Mouse (Mus musculus): ENCODE measurements around the gene Thsd4. TPM values are rescaled to one million over a fixed set of nuclear protein-coding genes. Genes with fewer than 3 reads are reported as not detected.

Thsd4 gene
- polyA plus RNA-seq, 1 experiment = 1.9 TPM

DNA sequence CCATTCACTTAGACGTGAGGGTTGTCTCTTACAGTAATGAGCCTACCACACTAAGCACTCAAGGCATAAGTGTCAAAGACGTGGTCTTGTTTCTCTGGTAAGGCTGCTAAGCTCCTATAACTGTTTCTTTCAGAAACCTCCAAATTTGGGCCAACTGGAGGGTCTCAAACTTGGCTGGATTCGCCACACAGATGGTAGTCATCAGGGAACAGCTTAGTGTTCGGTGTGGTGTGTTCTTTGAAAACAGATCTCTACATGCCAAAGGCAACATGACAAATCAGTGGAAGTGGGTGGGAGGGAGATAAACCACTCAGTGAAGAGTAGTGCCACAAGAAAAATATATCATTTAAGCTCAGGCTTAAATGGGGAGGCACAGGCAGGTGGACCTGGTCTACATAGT lies 191.9 kb downstream of the Thsd4 start:
- H3K27me3 ChIP-seq (ENCODE audit: control insufficient read depth, insufficient read depth, low read length, poor library complexity, severe bottlenecking) = no peaks in the 10 kb centered on the region
- no peaks in the 10 kb centered on the region for H3K9me3 ChIP-seq (replicated peaks; ENCODE audit: control insufficient read depth, insufficient read depth, low read length, poor library complexity, severe bottlenecking)
- H3K4me3 ChIP-seq (ENCODE audit: low read depth, low read length) = no peak overlapping the region
- no peak overlapping the region for H3K9ac ChIP-seq (ENCODE audit: low read depth, poor library complexity, severe bottlenecking)
- TF ChIP-seq POLR2A (IDR thresholded peaks at IDR 0.05; ENCODE audit: insufficient read depth, low read length) (no peak), EP300 (IDR thresholded peaks at IDR 0.05; ENCODE audit: insufficient read depth, low read depth, low read length) (no peak), CTCF (IDR thresholded peaks at IDR 0.05; ENCODE audit: low read depth, low read length) (no peak)
- H3K4me1 ChIP-seq (ENCODE audit: control insufficient read depth, insufficient read depth, low read length) = no peaks in the 10 kb centered on the region
- no peak overlapping the region for H3K27ac ChIP-seq (ENCODE audit: insufficient read depth, low read length)
- H3K36me3 ChIP-seq (ENCODE audit: control insufficient read depth, insufficient read depth, low read length, poor library complexity, severe bottlenecking) = no peaks in the 10 kb centered on the region

DNA sequence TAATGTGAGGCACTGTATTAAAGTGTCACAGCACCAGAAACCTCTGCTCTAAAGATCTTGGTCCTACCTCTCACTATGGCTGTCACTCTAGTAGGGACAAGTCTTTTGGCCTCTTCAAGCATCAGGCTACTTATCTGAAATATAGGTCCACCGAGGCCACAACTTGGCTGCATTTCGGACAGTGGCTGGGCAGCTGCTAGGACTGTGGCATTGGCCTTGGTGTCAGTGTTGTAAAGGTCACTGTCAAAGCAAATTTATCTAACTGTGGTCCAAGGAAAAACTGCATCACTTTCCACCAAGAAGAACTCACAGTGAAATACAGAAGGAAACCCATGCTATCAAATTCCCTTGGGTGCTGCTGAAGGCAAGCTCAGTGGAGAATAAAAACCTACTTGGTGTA lies 197.1 kb downstream of the Thsd4 start:
- Histone ChIP-seq H3K4me1 (ENCODE audit: control insufficient read depth, insufficient read depth, low read length) (peaks cover 2% of the 10 kb centered on the region), H3K27me3 (ENCODE audit: control insufficient read depth, insufficient read depth, low read length, poor library complexity, severe bottlenecking) (no peaks in the 10 kb centered on the region), H3K9ac (ENCODE audit: low read depth, poor library complexity, severe bottlenecking) (no peak overlapping the region), H3K36me3 (ENCODE audit: control insufficient read depth, insufficient read depth, low read length, poor library complexity, severe bottlenecking) (no peaks in the 10 kb centered on the region), H3K27ac (ENCODE audit: insufficient read depth, low read length) (no peak overlapping the region), H3K9me3 (replicated peaks; ENCODE audit: control insufficient read depth, insufficient read depth, low read length, poor library complexity, severe bottlenecking) (no peaks in the 10 kb centered on the region), H3K4me3 (ENCODE audit: low read depth, low read length) (no peak overlapping the region)
- TF ChIP-seq EP300 (IDR thresholded peaks at IDR 0.05; ENCODE audit: insufficient read depth, low read depth, low read length) (no peak), POLR2A (IDR thresholded peaks at IDR 0.05; ENCODE audit: insufficient read depth, low read length) (no peak), CTCF (IDR thresholded peaks at IDR 0.05; ENCODE audit: low read depth, low read length) (no peak)

DNA sequence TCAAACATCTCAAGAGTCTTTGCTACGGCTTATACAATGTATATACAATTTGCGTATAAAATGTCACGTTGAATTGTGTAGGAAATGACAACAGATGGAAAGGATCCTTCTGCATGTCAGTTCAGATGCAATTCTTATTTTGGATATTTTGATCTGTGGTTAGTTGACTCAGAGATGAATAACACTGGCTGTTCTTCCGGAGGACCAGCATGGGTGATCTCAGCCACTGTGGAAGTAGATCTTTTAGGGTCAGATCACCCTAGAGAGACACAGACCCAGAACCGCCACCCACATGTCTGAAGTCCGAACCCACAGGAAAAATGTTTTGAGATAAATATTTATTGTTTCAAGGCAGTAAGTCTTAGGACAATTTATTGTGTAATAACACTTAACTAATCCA lies 198.4 kb downstream of the Thsd4 start:
- TF ChIP-seq EP300 (IDR thresholded peaks at IDR 0.05; ENCODE audit: insufficient read depth, low read depth, low read length) (no peak), POLR2A (IDR thresholded peaks at IDR 0.05; ENCODE audit: insufficient read depth, low read length) (no peak), CTCF (IDR thresholded peaks at IDR 0.05; ENCODE audit: low read depth, low read length) (no peak)
- no peak overlapping the region for H3K27ac ChIP-seq (ENCODE audit: insufficient read depth, low read length)
- H3K9me3 ChIP-seq (replicated peaks; ENCODE audit: control insufficient read depth, insufficient read depth, low read length, poor library complexity, severe bottlenecking) = no peaks in the 10 kb centered on the region
- H3K27me3 ChIP-seq (ENCODE audit: control insufficient read depth, insufficient read depth, low read length, poor library complexity, severe bottlenecking) = no peaks in the 10 kb centered on the region
- no peaks in the 10 kb centered on the region for H3K36me3 ChIP-seq (ENCODE audit: control insufficient read depth, insufficient read depth, low read length, poor library complexity, severe bottlenecking)
- H3K4me3 ChIP-seq (ENCODE audit: low read depth, low read length) = no peak overlapping the region
- peaks cover 2% of the 10 kb centered on the region for H3K4me1 ChIP-seq (ENCODE audit: control insufficient read depth, insufficient read depth, low read length)
- H3K9ac ChIP-seq (ENCODE audit: low read depth, poor library complexity, severe bottlenecking) = no peak overlapping the region

DNA sequence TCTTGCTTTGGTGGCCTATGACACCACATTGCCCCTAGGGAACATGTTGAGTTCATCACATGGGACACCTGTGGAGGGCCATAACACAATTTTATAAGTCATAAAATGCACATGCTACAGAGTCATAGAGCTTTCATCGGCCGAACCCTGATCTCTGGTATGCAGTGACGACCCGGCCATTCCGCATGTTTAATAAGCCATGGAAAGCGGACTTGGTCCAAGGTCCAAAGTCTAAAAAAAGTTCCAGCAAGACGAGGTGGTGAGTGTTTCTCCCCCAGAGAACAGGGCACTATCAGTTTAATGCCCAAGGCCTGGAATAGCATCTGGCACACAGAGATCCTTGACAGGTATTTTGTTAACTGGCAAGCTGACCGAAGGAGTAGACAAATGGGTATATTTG lies 204.6 kb downstream of the Thsd4 start:
- H3K9ac ChIP-seq (ENCODE audit: low read depth, poor library complexity, severe bottlenecking) = no peak overlapping the region
- no peaks in the 10 kb centered on the region for H3K27me3 ChIP-seq (ENCODE audit: control insufficient read depth, insufficient read depth, low read length, poor library complexity, severe bottlenecking)
- no peak overlapping the region for H3K27ac ChIP-seq (ENCODE audit: insufficient read depth, low read length)
- no peaks in the 10 kb centered on the region for H3K9me3 ChIP-seq (replicated peaks; ENCODE audit: control insufficient read depth, insufficient read depth, low read length, poor library complexity, severe bottlenecking)
- no peaks in the 10 kb centered on the region for H3K4me1 ChIP-seq (ENCODE audit: control insufficient read depth, insufficient read depth, low read length)
- no peak overlapping the region for H3K4me3 ChIP-seq (ENCODE audit: low read depth, low read length)
- TF ChIP-seq EP300 (IDR thresholded peaks at IDR 0.05; ENCODE audit: insufficient read depth, low read depth, low read length) = no peak
- TF ChIP-seq POLR2A (IDR thresholded peaks at IDR 0.05; ENCODE audit: insufficient read depth, low read length) = no peak
- no peak for TF ChIP-seq CTCF (IDR thresholded peaks at IDR 0.05; ENCODE audit: low read depth, low read length)
- H3K36me3 ChIP-seq (ENCODE audit: control insufficient read depth, insufficient read depth, low read length, poor library complexity, severe bottlenecking) = no peaks in the 10 kb centered on the region

DNA sequence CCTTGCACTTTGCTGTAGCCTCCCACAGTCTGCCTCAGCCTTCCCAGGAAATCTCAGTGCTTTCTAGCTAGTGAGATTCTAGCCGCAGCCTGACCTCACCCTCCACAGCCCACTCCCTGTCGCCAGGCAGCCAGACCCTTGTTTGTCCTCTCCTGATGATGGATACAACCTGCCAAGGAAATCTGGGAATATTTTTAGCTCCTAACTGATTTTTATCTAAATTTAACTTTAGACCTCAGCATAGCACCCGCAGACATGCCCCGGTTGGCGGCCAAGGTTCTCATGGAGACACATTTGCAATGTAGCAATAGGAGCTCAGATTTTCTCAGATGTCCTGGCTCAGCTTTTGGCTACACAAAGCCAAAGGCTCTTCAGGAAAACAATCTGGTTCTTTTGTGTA lies 205.3 kb downstream of the Thsd4 start:
- no peak for TF ChIP-seq POLR2A (IDR thresholded peaks at IDR 0.05; ENCODE audit: insufficient read depth, low read length)
- no peak for TF ChIP-seq EP300 (IDR thresholded peaks at IDR 0.05; ENCODE audit: insufficient read depth, low read depth, low read length)
- TF ChIP-seq CTCF (IDR thresholded peaks at IDR 0.05; ENCODE audit: low read depth, low read length) = no peak
- no peaks in the 10 kb centered on the region for H3K36me3 ChIP-seq (ENCODE audit: control insufficient read depth, insufficient read depth, low read length, poor library complexity, severe bottlenecking)

DNA sequence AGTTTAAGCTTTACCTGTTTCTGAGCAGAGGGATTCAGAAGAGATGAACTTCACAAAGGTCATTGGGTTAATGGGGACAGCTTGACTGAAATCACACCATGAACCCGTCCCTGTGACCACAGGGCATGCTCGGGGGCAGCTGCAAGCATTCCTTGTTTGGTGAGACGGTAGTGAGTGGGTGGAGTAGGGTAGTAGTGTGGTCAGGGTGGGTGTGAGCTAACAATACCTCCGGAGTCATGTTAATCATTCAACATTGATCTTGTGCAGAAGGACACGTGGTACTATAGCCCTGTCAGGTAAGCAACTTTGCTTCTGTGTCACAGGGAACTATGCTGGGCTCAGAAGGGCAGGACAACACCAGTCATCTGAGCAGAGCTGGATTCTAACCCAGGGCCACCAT lies 206.3 kb downstream of the Thsd4 start:
- Histone ChIP-seq H3K27ac (ENCODE audit: insufficient read depth, low read length) (no peak overlapping the region), H3K27me3 (ENCODE audit: control insufficient read depth, insufficient read depth, low read length, poor library complexity, severe bottlenecking) (no peaks in the 10 kb centered on the region), H3K9ac (ENCODE audit: low read depth, poor library complexity, severe bottlenecking) (no peak overlapping the region), H3K4me1 (ENCODE audit: control insufficient read depth, insufficient read depth, low read length) (no peaks in the 10 kb centered on the region), H3K4me3 (ENCODE audit: low read depth, low read length) (no peak overlapping the region), H3K36me3 (ENCODE audit: control insufficient read depth, insufficient read depth, low read length, poor library complexity, severe bottlenecking) (no peaks in the 10 kb centered on the region), H3K9me3 (replicated peaks; ENCODE audit: control insufficient read depth, insufficient read depth, low read length, poor library complexity, severe bottlenecking) (no peaks in the 10 kb centered on the region)
- TF ChIP-seq POLR2A (IDR thresholded peaks at IDR 0.05; ENCODE audit: insufficient read depth, low read length) (no peak), CTCF (IDR thresholded peaks at IDR 0.05; ENCODE audit: low read depth, low read length) (no peak), EP300 (IDR thresholded peaks at IDR 0.05; ENCODE audit: insufficient read depth, low read depth, low read length) (no peak)

More for the DNA sequence above, 205.3 kb downstream of the Thsd4 start:
- H3K4me3 ChIP-seq (ENCODE audit: low read depth, low read length) = no peak overlapping the region
- no peak overlapping the region for H3K27ac ChIP-seq (ENCODE audit: insufficient read depth, low read length)
- no peak overlapping the region for H3K9ac ChIP-seq (ENCODE audit: low read depth, poor library complexity, severe bottlenecking)
- no peaks in the 10 kb centered on the region for H3K4me1 ChIP-seq (ENCODE audit: control insufficient read depth, insufficient read depth, low read length)
- no peaks in the 10 kb centered on the region for H3K27me3 ChIP-seq (ENCODE audit: control insufficient read depth, insufficient read depth, low read length, poor library complexity, severe bottlenecking)
- no peaks in the 10 kb centered on the region for H3K9me3 ChIP-seq (replicated peaks; ENCODE audit: control insufficient read depth, insufficient read depth, low read length, poor library complexity, severe bottlenecking)
